Mouse (Mus musculus) limb, embryonic 13.5 days (tissue): Measurements from ENCODE around the gene Smagp. TPM values are rescaled to one million over a fixed set of nuclear protein-coding genes. Genes with fewer than 3 reads are reported as not detected.

Source experiments
- ATAC-seq: fragments of 200-750 bp; cut with Nextera tagmentation; 2 replicates; pipeline ENCODE4 v1.8.0; 2017; ENCODE audit warnings: low read depth, moderate number of reproducible peaks, moderate TSS enrichment; ENCODE audit not compliant: low FRiP score
- H3K27ac ChIP-seq: fragments of 300-500 bp; sonication (generic); 2 replicates; pipeline ENCODE4 v1.5.1; 2015; ENCODE audit warnings: inconsistent platforms, mild to moderate bottlenecking, moderate library complexity
- H3K27me3 ChIP-seq: fragments of 300-500 bp; sonication (generic); 2 replicates; pipeline ENCODE4 v1.6.1; 2015; ENCODE audit warnings: mild to moderate bottlenecking, inconsistent platforms
- H3K36me3 ChIP-seq: fragments of 300-500 bp; sonication (generic); 2 replicates; pipeline ENCODE4 v1.6.1; 2015; ENCODE audit warnings: inconsistent platforms, mild to moderate bottlenecking, moderate library complexity
- H3K4me1 ChIP-seq: fragments of 300-500 bp; sonication (generic); 2 replicates; pipeline ENCODE4 v1.6.1; 2015; ENCODE audit warnings: inconsistent platforms
- H3K4me2 ChIP-seq: fragments of 300-500 bp; sonication (generic); replicated peaks from 2 replicates; pipeline ENCODE4 v1.6.1; 2015; ENCODE audit warnings: inconsistent platforms, mild to moderate bottlenecking, moderate library complexity
- H3K4me3 ChIP-seq: fragments of 300-500 bp; sonication (generic); 2 replicates; pipeline ENCODE4 v1.5.1; 2015; ENCODE audit warnings: moderate library complexity, mild to moderate bottlenecking, inconsistent platforms
- H3K9ac ChIP-seq: fragments of 300-500 bp; sonication (generic); 2 replicates; pipeline ENCODE4 v1.6.1; 2015; ENCODE audit warnings: mild to moderate bottlenecking, inconsistent platforms
- H3K9me3 ChIP-seq: fragments of 300-500 bp; sonication (generic); 2 replicates; pipeline ENCODE4 v1.6.1; 2016; ENCODE audit warnings: inconsistent platforms
- WGBS: fragments of 180-500 bp; shearing (Covaris S2); methylation state at CpG from one replicate; pipeline ENCODE4 v1.1.7; 2015; 5-methylcytosine and 5-hydroxymethylcytosine counted together
- polyA plus RNA-seq: library from polyadenylated mRNA; unstranded; fragments of >200 nt; fragmentation: Nextera tagmentation; extraction: Ambion mirVana; gene quantifications from 2 replicates; pipeline ENCODE4 v1.2.1, GENCODE M21; 2015

Smagp gene
- polyA plus RNA-seq, 1 experiment from 2014 or later: 8.5 TPM

- H3K4me3 ChIP-seq: no peak overlapping the region
- H3K4me2 ChIP-seq: no peak overlapping the region
- no peaks in the 10 kb centered on the region for H3K27me3 ChIP-seq
- no peak for ATAC-seq
- no peak overlapping the region for H3K27ac ChIP-seq
- no peaks in the 10 kb centered on the region for H3K9me3 ChIP-seq
- no peak overlapping the region for H3K9ac ChIP-seq
- no peaks in the 10 kb centered on the region for H3K4me1 ChIP-seq
- 52% methylated on average over 3 of the region's 3 CpGs for WGBS
- H3K36me3 ChIP-seq: no peaks in the 10 kb centered on the region
These were observed 38.7 kb upstream of the Smagp start for GRCm38 (mm10) chr15:100675486-100675885.

GRCm38 (mm10) chr15:100674566-100674965 is 37.8 kb upstream of the Smagp start:
- no peak for ATAC-seq

GRCm38 (mm10) chr15:100673585-100674391 is 37.0 kb upstream of the Smagp start:
- WGBS: 50% methylated on average over 12 of the region's 12 CpGs
- H3K4me2 ChIP-seq: no peak overlapping the region
- no peak overlapping the region for H3K4me3 ChIP-seq
- H3K9ac ChIP-seq: no peak overlapping the region
- no peak overlapping the region for H3K27ac ChIP-seq
- H3K36me3 ChIP-seq: no peaks in the 10 kb centered on the region
- H3K4me1 ChIP-seq: no peaks in the 10 kb centered on the region
- no peaks in the 10 kb centered on the region for H3K9me3 ChIP-seq
- no peaks in the 10 kb centered on the region for H3K27me3 ChIP-seq
- no peak for ATAC-seq

More at GRCm38 (mm10) chr15:100674566-100674965, 37.8 kb upstream of the Smagp start:
- Histone ChIP-seq H3K27ac (no peak overlapping the region), H3K36me3 (no peaks in the 10 kb centered on the region), H3K9me3 (no peaks in the 10 kb centered on the region), H3K27me3 (no peaks in the 10 kb centered on the region), H3K4me1 (no peaks in the 10 kb centered on the region), H3K4me3 (no peak overlapping the region), H3K4me2 (no peak overlapping the region), H3K9ac (no peak overlapping the region)
- WGBS: 90% methylated on average over 10 of the region's 10 CpGs

GRCm38 (mm10) chr15:100670833-100671232 is 34.1 kb upstream of the Smagp start:
- Histone ChIP-seq H3K4me1 (0 out of 2 replicates have a peak, but pooled peaks cover 4% of the 10 kb centered on the region), H3K36me3 (no peaks in the 10 kb centered on the region), H3K27me3 (peaks cover 12% of the 10 kb centered on the region; the same call in 1 of the 2 replicates), H3K4me3 (no peak overlapping the region), H3K4me2 (no peak overlapping the region), H3K27ac (no peak overlapping the region), H3K9me3 (no peaks in the 10 kb centered on the region), H3K9ac (no peak overlapping the region)
- 79% methylated on average over 5 of the region's 5 CpGs for WGBS
- no peak for ATAC-seq

- H3K4me3 ChIP-seq: no peak overlapping the region
- no peaks in the 10 kb centered on the region for H3K9me3 ChIP-seq
- no peak overlapping the region for H3K27ac ChIP-seq
- no peak overlapping the region for H3K4me2 ChIP-seq
- H3K9ac ChIP-seq: no peak overlapping the region
- ATAC-seq: no peak
- WGBS: 84% methylated on average over 8 of the region's 8 CpGs
- no peaks in the 10 kb centered on the region for H3K36me3 ChIP-seq
- H3K4me1 ChIP-seq: 0 out of 2 replicates have a peak, but pooled peaks cover 4% of the 10 kb centered on the region
- peaks cover 19% of the 10 kb centered on the region for H3K27me3 ChIP-seq
These were observed 33.3 kb upstream of the Smagp start for GRCm38 (mm10) chr15:100670004-100670403.

GRCm38 (mm10) chr15:100669337-100669736 is 32.6 kb upstream of the Smagp start, which contains the start of gene Bin2:
TSS of gene Bin2 (minus strand) at chr15:100669553.
- Histone ChIP-seq H3K4me3 (no peak within 1 kb of the TSS), H3K27me3 (peaks cover 20% of the 10 kb centered on the region), H3K4me2 (no peak within 1 kb of the TSS), H3K4me1 (0 out of 2 replicates have a peak, but pooled peaks cover 4% of the 10 kb centered on the region), H3K9ac (no peak within 1 kb of the TSS), H3K27ac (no peak within 1 kb of the TSS), H3K9me3 (no peaks in the 10 kb centered on the region), H3K36me3 (no peaks in the 10 kb centered on the region)
- ATAC-seq: no peak
- 92% methylated on average over 20 of the region's 20 CpGs for WGBS

GRCm38 (mm10) chr15:100667871-100668545 is 31.3 kb upstream of the Smagp start:
- Histone ChIP-seq H3K36me3 (no peaks in the 10 kb centered on the region), H3K4me1 (0 out of 2 replicates have a peak, but pooled peaks cover 4% of the 10 kb centered on the region), H3K27ac (no peak overlapping the region), H3K9ac (no peak overlapping the region), H3K4me3 (no peak overlapping the region), H3K4me2 (no peak overlapping the region), H3K27me3 (peaks cover 20% of the 10 kb centered on the region), H3K9me3 (no peaks in the 10 kb centered on the region)
- 82% methylated on average over 5 of the region's 5 CpGs for WGBS
- no peak for ATAC-seq

- no peak for ATAC-seq
- peaks cover 20% of the 10 kb centered on the region for H3K27me3 ChIP-seq
- H3K9me3 ChIP-seq: no peaks in the 10 kb centered on the region
- no peak overlapping the region for H3K4me3 ChIP-seq
- H3K36me3 ChIP-seq: no peaks in the 10 kb centered on the region
- 0 out of 2 replicates have a peak, but pooled peaks cover 4% of the 10 kb centered on the region for H3K4me1 ChIP-seq
- no peak overlapping the region for H3K9ac ChIP-seq
- no peak overlapping the region for H3K27ac ChIP-seq
- no peak overlapping the region for H3K4me2 ChIP-seq
- 56% methylated on average over 6 of the region's 6 CpGs for WGBS
These were observed 30.7 kb upstream of the Smagp start for GRCm38 (mm10) chr15:100667420-100667819.

GRCm38 (mm10) chr15:100666851-100667250 is 30.1 kb upstream of the Smagp start:
- H3K4me2 ChIP-seq: no peak overlapping the region
- ATAC-seq: no peak
- no peak overlapping the region for H3K27ac ChIP-seq
- 29% methylated on average over 12 of the region's 12 CpGs for WGBS
- peaks cover 20% of the 10 kb centered on the region for H3K27me3 ChIP-seq
- no peaks in the 10 kb centered on the region for H3K36me3 ChIP-seq
- H3K4me1 ChIP-seq: 0 out of 2 replicates have a peak, but pooled peaks cover 4% of the 10 kb centered on the region
- H3K4me3 ChIP-seq: no peak overlapping the region
- H3K9ac ChIP-seq: no peak overlapping the region
- H3K9me3 ChIP-seq: no peaks in the 10 kb centered on the region

GRCm38 (mm10) chr15:100666219-100666696 is 29.5 kb upstream of the Smagp start:
- H3K9ac ChIP-seq: no peak overlapping the region
- H3K4me1 ChIP-seq: 0 out of 2 replicates have a peak, but pooled peaks cover 4% of the 10 kb centered on the region
- no peaks in the 10 kb centered on the region for H3K36me3 ChIP-seq
- H3K9me3 ChIP-seq: no peaks in the 10 kb centered on the region
- no peak overlapping the region for H3K4me3 ChIP-seq
- WGBS: 3% methylated on average over 7 of the region's 7 CpGs
- no peak overlapping the region for H3K4me2 ChIP-seq
- ATAC-seq: no peak
- H3K27ac ChIP-seq: no peak overlapping the region
- H3K27me3 ChIP-seq: peaks cover 20% of the 10 kb centered on the region

GRCm38 (mm10) chr15:100665411-100666218 is 28.9 kb upstream of the Smagp start:
- no peak overlapping the region for H3K9ac ChIP-seq
- H3K4me3 ChIP-seq: no peak overlapping the region
- H3K27ac ChIP-seq: no peak overlapping the region
- peaks cover 20% of the 10 kb centered on the region for H3K27me3 ChIP-seq
- H3K4me2 ChIP-seq: no peak overlapping the region
- 29% methylated on average over 9 of the region's 9 CpGs for WGBS
- 0 out of 2 replicates have a peak, but pooled peaks cover 4% of the 10 kb centered on the region for H3K4me1 ChIP-seq
- no peaks in the 10 kb centered on the region for H3K36me3 ChIP-seq
- H3K9me3 ChIP-seq: no peaks in the 10 kb centered on the region
- no peak for ATAC-seq
